Mouse (Mus musculus) heart, adult 8-10 months (tissue): ENCODE data around the gene Man2a1. TPM values are rescaled to one million over a fixed set of nuclear protein-coding genes. Genes with fewer than 3 reads are reported as not detected.

ENCODE experiments used
- total RNA-seq, 4 experiments: library from RNA; stranded (reverse); gene quantifications; 2 replicates each; pipeline ENCODE4 v1.2.4; 2022

Man2a1 gene
- total RNA-seq, 4 experiments from 2014 or later: 13.3 to 19.1 (median 15.7) TPM

Other genes starting within 250 kb of the Man2a1 start
- not detected for gene 4930583I09Rik, start 235.3 kb downstream of the Man2a1 start, total RNA-seq